Mouse (Mus musculus) heart, postnatal 14 days (tissue): ENCODE measurements around the gene Selenoo. TPM values are rescaled to one million over a fixed set of nuclear protein-coding genes. Genes with fewer than 3 reads are reported as not detected.
A peak's percentile ranks its signal among the peaks of the same experiment; 100 is the strongest.

Source experiments
- DNase-seq, 2 experiments: peaks; one replicate each; pipeline ENCODE4 v3.0.0; 2021 to 2022
- intact Hi-C: fragments of 180-260 bp; cut with DNase I; formaldehyde crosslinking; loops from one replicate; pipeline ENCODE4 v1.15.1; 2025
- long read RNA-seq, 2 experiments: library from polyadenylated mRNA; stranded (forward); transcript quantifications; one replicate each; pipeline ENCODE4 v2.0.0; 2021
- total RNA-seq, 2 experiments: library from RNA; stranded (reverse); gene quantifications; 2 replicates each; pipeline ENCODE4 v1.2.3; 2021

Selenoo gene
- 10 to 100 TPM; 13.6 to 13.8 TPM for total RNA-seq
- long read RNA-seq, experiment 1, transcript Selenoo-201 (9 exons, 2,383 nt), result major isoform, 52 of 68 reads
- long read RNA-seq, experiment 1, partial matches to known transcripts, result 0 of 68 reads
- long read RNA-seq, experiment 1, other reads (novel, unspliced or antisense), result 16 of 68 reads
- long read RNA-seq, experiment 2, transcript Selenoo-201 (9 exons, 2,383 nt), result major isoform, 39 of 52 reads
- long read RNA-seq, experiment 2, partial matches to known transcripts, result 2 of 52 reads
- long read RNA-seq, experiment 2, other reads (novel, unspliced or antisense), result 10 of 52 reads

- intact Hi-C loops, result no loop called here
- peak; percentile 90 to 92 for DNase-seq
Observed at GRCm38 (mm10) chr15:89088607-89089247, at the start of gene Selenoo. Gene Selenoo (plus strand): TSS chr15:89089084.

- no peak for DNase-seq
- intact Hi-C loops, result no loop called here
Observed at GRCm38 (mm10) chr15:89044381-89044780, 44.5 kb upstream of the Selenoo start.

DNA sequence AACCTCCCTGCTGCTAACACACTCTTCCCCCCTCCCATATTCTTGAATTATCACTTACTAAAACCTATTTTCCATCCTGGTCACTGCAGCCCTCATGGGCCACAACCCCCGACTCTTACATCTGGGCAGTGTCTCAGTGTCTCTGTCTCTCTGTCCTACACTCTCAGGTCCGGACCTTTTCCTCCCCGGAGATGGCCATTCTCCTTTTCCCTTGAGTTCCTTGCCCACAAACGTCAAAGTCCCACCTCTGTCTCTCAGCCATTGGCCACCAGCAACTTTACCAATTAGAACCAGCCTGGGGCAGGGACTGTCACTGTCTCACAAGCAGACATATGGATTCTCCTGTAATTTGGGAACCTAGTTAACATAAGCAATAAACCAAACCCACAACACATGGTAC is 42.5 kb upstream of the Selenoo start:
- intact Hi-C loops, result no loop called here
- no peak for DNase-seq

- no peak for DNase-seq
- intact Hi-C loops, result no loop called here
Observed at GRCm38 (mm10) chr15:89054666-89055065, 34.2 kb upstream of the Selenoo start.

DNA sequence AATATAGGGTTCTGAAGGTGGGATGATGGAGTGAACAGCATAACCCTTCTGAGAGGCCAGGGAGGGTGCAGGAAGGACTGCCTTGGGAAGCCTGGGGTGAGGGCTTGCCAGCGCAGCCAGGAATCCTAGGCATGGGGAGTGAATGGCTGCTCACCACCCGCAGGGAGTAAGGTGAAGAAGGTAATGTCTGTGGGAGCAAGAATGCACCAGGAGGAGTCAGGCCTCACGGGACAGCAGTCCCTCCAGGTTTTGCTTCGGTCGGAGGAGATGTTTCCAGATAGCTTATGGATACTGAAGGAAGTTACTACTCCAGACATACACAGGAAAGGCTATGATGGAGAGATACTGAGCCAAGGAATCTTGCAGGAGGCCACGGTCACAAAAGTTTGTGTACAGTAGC is 30.1 kb upstream of the Selenoo start:
- DNase-seq, result peak in 1 of 2 experiments; percentile 0
- intact Hi-C loops, result no loop called here

GRCm38 (mm10) chr15:89059161-89059931 is 29.5 kb upstream of the Selenoo start, which contains the start of gene Panx2:
Gene Panx2 (plus strand): TSS chr15:89059734.
- intact Hi-C loops, result no loop called here
- DNase-seq, result peak in 1 of 2 experiments; percentile 5

- intact Hi-C loops, result no loop called here
- peak in 1 of 2 experiments; percentile 31 for DNase-seq
Observed at GRCm38 (mm10) chr15:89060032-89060681, 28.7 kb upstream of the Selenoo start.

DNA sequence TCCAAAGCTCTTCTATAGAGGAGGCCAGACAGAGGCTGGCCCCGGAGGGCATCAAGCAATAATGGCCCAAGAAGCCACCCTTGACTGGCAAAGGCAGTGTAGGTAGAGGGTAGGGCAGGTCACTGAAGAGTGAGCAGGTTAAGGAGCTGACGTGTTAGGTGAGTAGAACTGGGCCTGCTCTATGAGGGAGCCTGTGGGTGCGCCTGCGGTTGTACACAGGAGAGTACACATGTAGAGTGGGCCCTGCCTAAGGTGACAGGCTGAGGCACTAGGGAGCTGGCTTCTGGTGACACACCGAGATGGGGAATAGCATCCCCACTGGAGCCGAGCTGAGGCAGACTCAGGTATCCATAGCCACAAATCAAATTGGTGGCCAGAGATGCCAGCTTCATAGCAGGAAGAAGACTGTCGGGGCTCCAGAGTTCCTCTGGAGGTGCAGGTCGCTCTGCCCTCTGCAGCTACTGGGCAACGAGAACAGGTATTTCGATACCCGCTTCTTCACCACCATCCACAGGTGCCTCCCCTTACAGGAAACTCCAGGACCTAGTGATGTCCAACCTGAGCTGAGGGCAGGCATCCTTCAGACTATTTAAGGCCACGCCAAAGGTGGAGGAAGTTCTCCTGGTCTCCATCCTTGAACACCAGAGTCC is 27.9 kb upstream of the Selenoo start:
- DNase-seq, result no peak
- intact Hi-C loops, result no loop called here

- DNase-seq, result no peak
- intact Hi-C loops, result no loop called here
Observed at GRCm38 (mm10) chr15:89061761-89062517, 26.9 kb upstream of the Selenoo start.

DNA sequence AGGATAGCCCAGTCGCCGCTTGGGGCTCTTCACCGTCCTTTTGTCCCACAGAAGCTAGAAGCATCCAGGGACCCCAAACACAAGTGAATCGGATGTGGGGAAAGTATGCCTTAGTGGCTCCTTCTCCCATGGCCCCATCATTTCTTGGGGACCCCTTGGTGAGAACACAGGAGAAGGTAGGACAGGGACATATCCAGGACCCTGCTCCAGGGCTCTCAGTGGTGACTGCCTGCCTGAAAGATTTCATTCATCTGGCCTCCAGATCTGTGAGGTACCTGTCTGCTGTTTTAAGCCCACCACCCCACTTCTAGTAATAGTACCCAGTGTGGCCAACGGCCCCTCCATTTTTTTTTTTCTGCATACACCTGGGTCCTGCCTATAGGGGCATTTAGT is 26.4 kb upstream of the Selenoo start:
- DNase-seq, result no peak
- intact Hi-C loops, result no loop called here

GRCm38 (mm10) chr15:89063001-89063400 is 25.9 kb upstream of the Selenoo start:
- no peak for DNase-seq
- intact Hi-C loops, result no loop called here

- intact Hi-C loops, result no loop called here
- DNase-seq, result no peak
Observed at GRCm38 (mm10) chr15:89063536-89063935, 25.3 kb upstream of the Selenoo start.

DNA sequence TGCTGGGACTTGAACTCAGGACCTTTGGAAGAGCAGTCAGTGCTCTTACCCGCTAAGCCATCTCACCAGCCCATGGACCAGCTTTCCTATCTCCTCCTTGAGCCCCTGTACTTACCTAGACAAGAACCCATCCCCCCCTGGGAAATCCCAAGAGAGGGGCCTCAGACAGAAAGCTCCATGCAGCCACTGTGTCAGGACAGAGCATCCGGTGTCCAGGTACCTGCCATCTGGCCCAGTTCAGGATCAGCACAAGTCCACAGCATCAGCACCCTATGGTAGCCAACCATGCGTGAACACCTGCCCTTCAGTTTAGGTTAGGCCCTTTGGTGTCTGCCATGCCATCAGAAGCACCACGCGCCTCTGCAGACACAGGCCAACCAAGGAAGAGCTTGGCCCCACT is 24.0 kb upstream of the Selenoo start:
- no peak for DNase-seq
- intact Hi-C loops, result loop anchor here (5.0 kb wide), 1 partner anchor 38 kb away; no protein-coding TSS in a partner anchor

DNA sequence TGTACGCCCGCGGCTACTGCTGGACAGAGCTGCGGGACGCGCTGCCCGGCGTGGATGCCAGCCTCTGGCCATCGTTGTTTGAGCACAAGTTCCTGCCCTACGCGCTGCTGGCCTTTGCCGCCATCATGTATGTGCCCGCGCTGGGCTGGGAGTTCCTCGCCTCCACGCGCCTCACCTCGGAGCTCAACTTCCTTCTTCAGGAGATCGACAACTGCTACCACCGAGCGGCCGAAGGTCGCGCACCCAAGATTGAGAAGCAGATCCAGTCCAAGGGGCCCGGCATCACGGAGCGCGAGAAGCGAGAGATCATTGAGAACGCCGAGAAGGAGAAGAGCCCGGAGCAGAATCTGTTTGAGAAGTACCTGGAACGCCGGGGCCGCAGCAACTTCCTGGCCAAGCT is 21.3 kb upstream of the Selenoo start:
- no peak for DNase-seq
- intact Hi-C loops, result loop anchor here (5.0 kb wide), 1 partner anchor 40 kb away; no protein-coding TSS in a partner anchor

DNA sequence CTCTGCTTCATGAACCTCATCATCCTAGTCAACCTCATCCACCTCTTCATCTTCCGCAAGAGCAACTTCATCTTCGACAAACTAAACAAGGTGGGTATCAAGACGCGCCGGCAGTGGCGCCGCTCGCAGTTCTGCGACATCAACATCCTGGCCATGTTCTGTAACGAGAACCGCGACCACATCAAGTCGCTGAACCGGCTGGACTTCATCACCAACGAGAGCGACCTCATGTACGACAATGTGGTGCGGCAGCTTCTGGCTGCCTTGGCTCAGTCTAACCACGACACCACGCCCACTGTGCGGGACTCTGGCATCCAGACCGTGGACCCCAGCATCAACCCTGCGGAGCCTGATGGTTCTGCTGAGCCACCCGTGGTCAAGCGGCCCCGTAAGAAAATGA is 20.7 kb upstream of the Selenoo start:
- intact Hi-C loops, result loop anchor here (5.0 kb wide), 1 partner anchor 41 kb away; no protein-coding TSS in a partner anchor
- no peak for DNase-seq

GRCm38 (mm10) chr15:89069336-89069840 is 19.5 kb upstream of the Selenoo start:
- intact Hi-C loops, result loop anchor here (5.0 kb wide), 1 partner anchor 42 kb away; no protein-coding TSS in a partner anchor
- no peak for DNase-seq

DNA sequence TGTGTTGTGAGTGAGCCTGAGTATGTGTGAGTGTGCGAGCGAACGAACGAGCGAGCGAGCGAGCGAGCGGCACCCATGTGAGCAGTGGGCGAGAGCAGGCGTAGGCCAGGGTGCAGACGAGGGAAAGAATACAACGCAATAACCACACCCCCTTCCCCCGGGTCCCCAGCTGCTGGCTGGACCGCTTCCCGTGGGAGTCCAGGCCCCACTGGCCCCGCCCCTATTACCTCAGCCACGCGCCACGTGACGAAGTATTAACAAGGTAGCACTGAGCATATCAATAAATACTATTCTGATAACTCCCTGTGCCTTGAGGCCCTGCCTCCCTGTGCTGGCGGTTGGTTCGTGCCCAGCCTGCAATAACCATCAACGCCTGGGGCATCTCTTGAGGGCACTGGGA is 18.3 kb upstream of the Selenoo start:
- intact Hi-C loops, result loop anchor here (10.0 kb wide), 1 partner anchor 246 kb away; no protein-coding TSS in a partner anchor
- DNase-seq, result no peak

DNA sequence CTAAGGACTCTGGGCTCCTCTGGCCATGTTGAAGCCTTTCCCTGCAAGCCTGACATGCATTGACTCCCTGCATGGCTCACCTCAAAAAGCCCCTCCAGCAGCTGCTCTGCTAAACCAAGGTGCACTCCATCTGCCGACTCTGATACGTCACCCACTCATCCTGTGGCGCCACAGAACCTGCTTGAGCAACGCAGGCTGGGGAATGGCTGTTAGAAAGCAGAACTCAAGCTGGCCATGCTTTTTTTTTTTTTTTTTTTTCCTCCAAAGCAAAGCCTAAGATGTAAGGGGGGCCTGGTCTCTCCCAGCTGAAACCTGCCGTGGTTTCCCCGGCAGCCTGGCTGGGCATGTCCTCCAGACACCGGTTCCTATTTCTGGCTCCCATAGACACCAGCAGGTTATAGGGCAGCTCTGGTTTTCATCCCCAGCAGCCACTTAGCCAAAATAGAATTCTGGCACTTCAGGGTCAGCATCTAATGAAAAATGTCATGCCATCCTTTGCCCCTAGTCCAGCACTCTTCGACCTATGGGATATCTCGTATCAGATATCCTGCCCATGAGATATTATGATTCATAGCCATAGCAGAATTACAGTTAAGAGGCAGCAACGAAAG is 14.8 kb upstream of the Selenoo start:
- DNase-seq, result peak in 1 of 2 experiments; percentile 54
- intact Hi-C loops, result loop anchor here (10.0 kb wide), 1 partner anchor 249 kb away; no protein-coding TSS in a partner anchor
